Mouse (Mus musculus) forebrain, postnatal 0 days (tissue): Measurements from ENCODE around the gene Pcnp. TPM values are rescaled to one million over a fixed set of nuclear protein-coding genes. Genes with fewer than 3 reads are reported as not detected.
"Not testable (repeated sequence)": the region's sequence is repeated elsewhere in the genome, so short reads cannot be mapped to it uniquely, and the experiment has no call there.

Experiments used
- ATAC-seq: fragments of 200-750 bp; cut with Nextera tagmentation; 2 replicates; pipeline ENCODE4 v1.8.0; 2017; ENCODE audit warnings: mild to moderate bottlenecking, moderate library complexity
- DNase-seq: peaks from one replicate; pipeline ENCODE4 v3.0.0-alpha.2; 2015
- H3K27ac ChIP-seq: fragments of 300-500 bp; sonication (generic); 2 replicates; pipeline ENCODE4 v1.5.1; 2014; ENCODE audit warnings: low read depth, mild to moderate bottlenecking, antibody characterized with exemption, low read length, moderate library complexity, mixed read lengths
- H3K27me3 ChIP-seq: fragments of 300-500 bp; sonication (generic); 2 replicates; pipeline ENCODE4 v1.6.1; 2014; ENCODE audit warnings: mild to moderate bottlenecking, low read length, mixed read lengths; ENCODE audit not compliant: insufficient read depth
- H3K36me3 ChIP-seq: fragments of 300-500 bp; sonication (generic); 2 replicates; pipeline ENCODE4 v1.6.1; 2014; ENCODE audit warnings: mild to moderate bottlenecking, moderate library complexity; ENCODE audit not compliant: insufficient read depth
- H3K4me1 ChIP-seq: fragments of 300-500 bp; sonication (generic); 2 replicates; pipeline ENCODE4 v1.6.1; 2014; ENCODE audit warnings: antibody characterized with exemption; ENCODE audit not compliant: insufficient read depth
- H3K4me2 ChIP-seq: fragments of 300-500 bp; sonication (generic); 2 replicates; pipeline ENCODE4 v1.6.1; 2014; ENCODE audit warnings: low read depth, mild to moderate bottlenecking, moderate library complexity
- H3K4me3 ChIP-seq: fragments of 300-500 bp; sonication (generic); 2 replicates; pipeline ENCODE4 v1.5.1; 2014; ENCODE audit warnings: low read depth, low read length, mixed read lengths
- H3K9ac ChIP-seq: fragments of 300-500 bp; sonication (generic); 2 replicates; pipeline ENCODE4 v1.6.1; 2014; ENCODE audit warnings: mild to moderate bottlenecking
- H3K9me3 ChIP-seq: fragments of 300-500 bp; sonication (generic); 2 replicates; pipeline ENCODE4 v1.6.1; 2016; ENCODE audit warnings: low read length
- CTCF ChIP-seq: sonication (generic); IDR thresholded peaks from 2 replicates; pipeline ENCODE4 v1.5.1; 2016; ENCODE audit warnings: antibody characterized with exemption, control low read depth, low read depth
- WGBS: fragments of 180-500 bp; shearing (Covaris S2); extraction: QIAGEN DNeasy Blood & Tissue Kit; methylation state at CpG from one replicate; pipeline ENCODE4 v1.1.7; 2014; 5-methylcytosine and 5-hydroxymethylcytosine counted together
- polyA plus RNA-seq: library from polyadenylated mRNA; unstranded; fragments of >200 nt; fragmentation: Nextera tagmentation; extraction: Ambion mirVana; gene quantifications from 2 replicates; pipeline ENCODE4 v1.2.1, GENCODE M21; 2015
- total RNA-seq: library from RNA; depleted of rRNA; stranded (reverse); fragments of >200 nt; gene quantifications from 2 replicates; pipeline ENCODE4 v1.2.3, GENCODE M21; 2014

Gene Pcnp
- total and polyA plus RNA-seq, 2 experiments from 2014 or later: 106 to 236 TPM

GRCm38 (mm10) chr16:56058151-56058550, 28.6 kb upstream of the Pcnp start:
- Histone ChIP-seq H3K9me3 (no peaks in the 10 kb centered on the region), H3K4me2 (no peak overlapping the region), H3K4me1 (no peaks in the 10 kb centered on the region; the same call in 1 of the 2 replicates), H3K9ac (no peak overlapping the region), H3K36me3 (no peaks in the 10 kb centered on the region), H3K4me3 (no peak overlapping the region), H3K27me3 (no peaks in the 10 kb centered on the region), H3K27ac (peak overlapping the region; percentile 77)
- WGBS: 79% methylated on average over 10 of the region's 10 CpGs
- no peak for TF ChIP-seq CTCF
- no peak for DNase-seq
- ATAC-seq: no peak

DNA sequence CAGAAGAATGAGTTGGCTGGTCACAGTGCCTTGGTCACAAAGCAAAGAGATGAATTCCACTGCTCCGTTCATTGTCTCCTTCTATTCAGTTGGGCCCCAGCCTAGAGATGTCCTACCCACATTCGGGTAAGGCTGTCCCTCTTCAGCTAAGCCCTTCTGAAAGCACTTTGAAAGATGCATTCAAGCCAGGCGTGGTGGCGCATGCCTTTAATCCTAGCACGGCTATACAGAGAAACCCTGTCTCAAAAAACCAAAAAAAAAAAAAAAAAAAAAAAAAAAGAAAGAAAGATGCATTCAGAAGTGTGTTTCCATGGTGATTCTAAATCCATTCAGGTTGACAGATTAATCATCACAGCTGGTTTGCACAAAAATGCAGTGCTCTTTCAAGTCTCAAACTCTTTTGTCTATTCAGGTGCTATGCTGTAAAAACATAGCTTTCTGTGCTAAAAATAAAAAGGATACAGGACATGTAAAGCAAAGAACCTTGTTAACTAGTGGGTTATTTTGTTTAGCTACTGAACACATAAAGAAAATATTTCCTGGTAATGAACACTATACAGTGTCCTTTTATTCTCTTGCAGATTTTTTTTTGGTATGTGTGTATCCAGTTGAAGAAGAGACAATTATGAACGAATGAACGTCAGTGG, 27.5 kb upstream of the Pcnp start:
- ATAC-seq (peak; percentile 90), DNase-seq (peak; percentile 49)
- H3K9me3 ChIP-seq: no peaks in the 10 kb centered on the region
- H3K4me2 ChIP-seq: no peak overlapping the region
- no peak for TF ChIP-seq CTCF
- 4% methylated on average over 7 of the region's 7 CpGs for WGBS
- no peaks in the 10 kb centered on the region for H3K27me3 ChIP-seq
- H3K36me3 ChIP-seq: no peaks in the 10 kb centered on the region
- H3K4me1 ChIP-seq: no peaks in the 10 kb centered on the region; the same call in 1 of the 2 replicates
- H3K4me3 ChIP-seq: no peak overlapping the region
- H3K9ac ChIP-seq: peak overlapping the region; percentile 14; the same call in 1 of the 2 replicates
- H3K27ac ChIP-seq: peak overlapping the region; percentile 77

GRCm38 (mm10) chr16:56055911-56056310, 26.4 kb upstream of the Pcnp start:
- H3K9me3 ChIP-seq: no peaks in the 10 kb centered on the region
- H3K27me3 ChIP-seq: no peaks in the 10 kb centered on the region
- 84% methylated on average over 3 of the region's 3 CpGs for WGBS

DNA sequence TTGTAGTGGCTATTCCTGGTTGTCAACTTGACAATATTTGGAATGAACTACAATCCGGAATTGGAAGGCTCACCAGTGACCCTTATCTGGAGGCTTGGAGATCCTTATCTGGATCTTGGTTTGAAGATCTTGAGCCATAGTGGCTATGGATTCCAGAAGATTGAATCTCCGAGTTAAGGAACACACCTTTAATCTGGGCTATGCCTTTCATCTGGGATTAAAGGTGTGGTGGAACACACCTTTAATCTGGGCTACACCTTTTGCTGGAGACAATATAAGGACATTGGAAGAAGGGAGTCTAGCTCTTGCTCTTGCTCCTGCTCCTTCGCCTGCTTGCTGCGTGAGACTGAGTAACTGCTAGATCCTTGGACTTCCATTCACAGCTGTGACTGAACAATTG, 18.5 kb upstream of the Pcnp start, which contains the start of gene Senp7:
Gene Senp7, plus strand, starts transcription at position 301 of the 400 bp plus-strand sequence.
- H3K9ac ChIP-seq, H3K4me3 ChIP-seq, DNase-seq, H3K4me1 ChIP-seq, H3K36me3 ChIP-seq, H3K9me3 ChIP-seq, H3K27me3 ChIP-seq, ATAC-seq, H3K27ac ChIP-seq: not testable (repeated sequence)
- no CpG with 5 or more reads among the region's 4 CpGs for WGBS
- H3K4me2 ChIP-seq: 0 out of 2 replicates have a peak within 1 kb of the TSS, but pooled peaks have one; percentile 17

More at GRCm38 (mm10) chr16:56055911-56056310, 26.4 kb upstream of the Pcnp start:
- no peak for DNase-seq
- no peak for ATAC-seq
- TF ChIP-seq CTCF: no peak
- H3K4me2 ChIP-seq: no peak overlapping the region
- H3K27ac ChIP-seq: no peak overlapping the region
- no peak overlapping the region for H3K9ac ChIP-seq
- H3K4me1 ChIP-seq: no peaks in the 10 kb centered on the region; the same call in 1 of the 2 replicates
- H3K36me3 ChIP-seq: no peaks in the 10 kb centered on the region
- H3K4me3 ChIP-seq: no peak overlapping the region

DNA sequence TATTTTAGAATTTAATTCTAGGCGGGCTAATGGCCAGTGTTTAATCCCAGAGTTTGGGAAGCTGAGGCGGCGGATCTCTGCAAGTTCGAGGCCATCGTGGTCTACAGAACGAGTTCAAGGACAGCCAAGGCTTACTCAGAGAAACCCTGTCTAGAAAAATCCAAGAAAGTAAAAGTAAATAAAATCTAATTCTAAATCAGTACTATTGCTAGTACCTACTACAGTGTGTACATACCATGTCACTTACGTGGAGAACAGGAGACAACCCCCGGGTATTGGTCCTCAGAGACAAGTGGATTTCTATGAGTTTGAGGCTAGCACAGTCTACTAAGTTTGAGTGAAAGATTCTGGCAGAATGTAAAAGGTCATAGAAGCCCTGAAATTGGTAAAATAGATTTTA, 8.6 kb upstream of the Pcnp start:
- TF ChIP-seq CTCF: no peak
- 34% methylated on average over 8 of the region's 8 CpGs for WGBS
- peak overlapping the region; percentile 62 for H3K4me2 ChIP-seq
- no peak for ATAC-seq
- H3K9ac ChIP-seq: peak overlapping the region; percentile 79
- H3K9me3 ChIP-seq: no peaks in the 10 kb centered on the region
- peaks cover 10% of the 10 kb centered on the region for H3K36me3 ChIP-seq
- H3K4me1 ChIP-seq: peaks cover 12% of the 10 kb centered on the region
- DNase-seq: no peak
- H3K27me3 ChIP-seq: no peaks in the 10 kb centered on the region
- H3K27ac ChIP-seq: peak overlapping the region; percentile 96
- peak overlapping the region; percentile 80 for H3K4me3 ChIP-seq

DNA sequence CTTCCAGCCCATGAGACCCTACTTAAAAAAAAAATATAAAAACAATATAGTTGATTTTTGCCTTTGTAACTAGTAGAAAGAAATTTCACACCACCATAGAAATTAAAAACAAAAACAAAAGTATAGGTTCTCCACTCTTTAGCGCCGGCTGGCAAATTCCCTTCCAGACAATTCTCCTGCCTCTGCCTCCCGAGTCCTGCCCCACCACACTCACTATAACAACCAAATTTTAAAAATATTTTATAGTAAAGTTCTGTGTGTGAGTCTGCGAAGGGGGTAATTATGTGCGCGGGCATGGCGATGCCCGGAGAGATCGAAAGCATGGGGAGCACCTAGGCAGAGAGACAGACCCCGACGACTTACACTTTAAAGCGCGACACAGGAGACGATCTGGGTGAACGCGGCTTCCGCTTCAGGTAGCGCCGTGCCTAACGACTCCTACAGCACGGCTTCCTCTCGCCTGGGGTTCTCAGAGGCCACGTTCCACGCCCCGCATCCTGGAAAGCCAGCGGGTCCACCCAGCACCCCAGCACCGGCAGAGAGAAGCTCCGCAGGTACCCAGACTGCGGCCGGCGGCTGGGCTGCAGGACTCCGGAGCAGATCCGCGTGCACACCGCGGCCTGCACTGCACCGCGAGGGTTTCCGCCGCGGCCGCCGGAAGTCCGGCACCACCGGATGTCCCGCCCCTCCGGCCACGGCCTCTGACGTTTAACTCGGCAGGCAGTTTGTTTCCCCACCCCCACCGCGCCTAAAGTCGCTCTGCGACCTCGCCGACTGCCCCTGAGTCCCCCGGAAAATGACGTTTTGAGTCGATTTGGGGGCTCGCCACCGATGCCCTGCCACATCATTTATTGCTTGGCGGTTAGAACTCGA, 7.8 kb upstream of the Pcnp start, which contains the start of gene Trmt10c:
Gene Trmt10c, minus strand, starts transcription at position 682 of the 873 bp plus-strand sequence.
- Histone ChIP-seq H3K4me3 (peak within 1 kb of the TSS; percentile 80), H3K4me1 (peaks cover 12% of the 10 kb centered on the region), H3K36me3 (peaks cover 17% of the 10 kb centered on the region), H3K4me2 (peak within 1 kb of the TSS; percentile 62), H3K27me3 (no peaks in the 10 kb centered on the region), H3K9ac (peak within 1 kb of the TSS; percentile 79), H3K9me3 (no peaks in the 10 kb centered on the region), H3K27ac (peak within 1 kb of the TSS; percentile 96)
- WGBS: under 1% methylated on average over 63 of the region's 63 CpGs
- TF ChIP-seq CTCF: no peak
- DNase-seq (peak; percentile 95), ATAC-seq (peak; percentile 99)
